Mouse (Mus musculus): ENCODE measurements around the gene Foxp2. TPM values are rescaled to one million over a fixed set of nuclear protein-coding genes. Genes with fewer than 3 reads are reported as not detected.

The Foxp2 gene
- polyA plus RNA-seq (2015; fragmentation: Nextera tagmentation; extraction: Ambion mirVana) = 7.2 and 8.2 TPM in 2 replicates

DNA sequence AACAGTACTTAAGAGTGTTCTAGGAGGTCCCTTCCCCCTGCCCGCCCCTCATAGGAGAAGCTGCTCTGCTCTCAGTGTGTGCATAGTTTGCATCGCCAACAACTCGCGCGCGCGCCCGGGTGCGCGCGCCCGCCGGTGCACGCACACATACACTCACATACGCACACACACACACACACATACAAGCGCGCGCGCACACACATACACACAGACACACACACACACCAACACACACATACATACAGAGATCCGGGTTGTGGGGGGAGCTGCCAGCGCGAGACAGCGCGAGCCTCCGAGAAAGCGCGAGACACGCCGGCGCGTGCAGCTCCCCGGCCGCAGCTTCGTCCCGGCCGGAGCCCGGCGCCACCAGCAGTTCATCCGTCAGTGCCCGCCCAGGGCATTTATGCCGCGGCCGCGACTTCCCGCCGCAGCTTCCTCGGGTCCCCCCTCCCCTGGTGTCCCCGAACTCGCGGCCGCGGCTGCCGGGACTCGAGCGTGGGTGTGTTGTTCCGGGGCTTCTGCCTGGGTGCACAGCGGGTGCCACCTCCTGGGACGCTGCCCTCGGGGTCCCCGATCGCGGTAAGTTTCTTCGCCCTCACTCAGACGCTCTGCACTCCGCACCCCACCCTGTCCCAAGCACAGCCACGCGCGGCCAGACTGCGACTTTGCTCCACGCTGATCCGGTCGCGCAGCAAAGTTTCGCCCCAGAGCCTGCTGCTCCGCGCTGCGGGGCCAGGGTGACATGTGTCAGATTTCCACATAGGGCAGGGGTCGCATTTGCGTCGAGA lies at the start of gene Foxp2:
Foxp2 (plus strand) TSS at position 167 of the 788 bp plus-strand sequence.

Small RNA genes lying within 50 kb of the gene (microRNA-seq; reads per million reads assigned to microRNA genes)
- not detected for gene Gm25470

Other genes starting within 250 kb of the Foxp2 start
- gene Ppp1r3a, start 146.1 kb upstream of the Foxp2 start, polyA plus RNA-seq (2015; fragmentation: Nextera tagmentation; extraction: Ambion mirVana) = not detected in 2 replicates

Data from neural tube, postnatal 0 days (tissue).